Mouse (Mus musculus) forebrain, embryonic 10.5 days (tissue): Measurements from ENCODE around the gene Golga4. TPM values are rescaled to one million over a fixed set of nuclear protein-coding genes. Genes with fewer than 3 reads are reported as not detected.

Experiments used
- DNase-seq: peaks from one replicate; pipeline ENCODE4 v3.0.0-alpha.2; 2017; ENCODE audit warnings: low spot score; ENCODE audit errors: extremely low spot score
- H3K27ac ChIP-seq: fragments of 300-500 bp; sonication (generic); 2 replicates; pipeline ENCODE4 v1.5.1; 2016; ENCODE audit warnings: mild to moderate bottlenecking
- H3K27me3 ChIP-seq: fragments of 300-500 bp; sonication (generic); 2 replicates; pipeline ENCODE4 v1.6.1; 2016; ENCODE audit warnings: mild to moderate bottlenecking; ENCODE audit not compliant: poor library complexity, severe bottlenecking
- H3K36me3 ChIP-seq: fragments of 300-500 bp; sonication (generic); replicated peaks from 2 replicates; pipeline ENCODE4 v1.6.1; 2016; ENCODE audit warnings: mild to moderate bottlenecking, moderate library complexity
- H3K4me1 ChIP-seq: fragments of 300-500 bp; sonication (generic); 2 replicates; pipeline ENCODE4 v1.6.1; 2016
- H3K4me3 ChIP-seq: fragments of 300-500 bp; sonication (generic); 2 replicates; pipeline ENCODE4 v1.5.1; 2016; ENCODE audit warnings: mild to moderate bottlenecking, moderate library complexity
- H3K9me3 ChIP-seq: fragments of 300-500 bp; sonication (generic); 2 replicates; pipeline ENCODE4 v1.6.1; 2016; ENCODE audit warnings: mild to moderate bottlenecking, moderate library complexity
- WGBS: fragments of 180-500 bp; shearing (Covaris S2); methylation state at CpG from one replicate; pipeline ENCODE4 v1.1.7; 2016; 5-methylcytosine and 5-hydroxymethylcytosine counted together
- polyA plus RNA-seq: library from polyadenylated mRNA; unstranded; fragments of >200 nt; fragmentation: Nextera tagmentation; extraction: Ambion mirVana; gene quantifications from 2 replicates; pipeline ENCODE4 v1.2.1, GENCODE M21; 2016

Gene Golga4
- polyA plus RNA-seq, 1 experiment from 2014 or later = 42.1 TPM

- H3K27ac ChIP-seq = no peak overlapping the region
- H3K9me3 ChIP-seq = no peaks in the 10 kb centered on the region
- 92% methylated on average over 9 of the region's 9 CpGs for WGBS
- H3K27me3 ChIP-seq = no peaks in the 10 kb centered on the region
- peaks cover 97% of the 10 kb centered on the region for H3K36me3 ChIP-seq
- H3K4me3 ChIP-seq = no peak overlapping the region
- no peak for DNase-seq
- H3K4me1 ChIP-seq = no peaks in the 10 kb centered on the region
Measured at GRCm38 (mm10) chr9:118537463-118538339, 31.6 kb downstream of the Golga4 start.

- no peak overlapping the region for H3K27ac ChIP-seq
- no peaks in the 10 kb centered on the region for H3K27me3 ChIP-seq
- WGBS = 94% methylated on average over 8 of the region's 8 CpGs
Measured at GRCm38 (mm10) chr9:118541851-118542250, 35.8 kb downstream of the Golga4 start.

GRCm38 (mm10) chr9:118545146-118545545, 39.1 kb downstream of the Golga4 start:
- WGBS = 87% methylated on average over 6 of the region's 6 CpGs
- Histone ChIP-seq H3K4me3 (no peak overlapping the region), H3K36me3 (peaks cover 83% of the 10 kb centered on the region), H3K27ac (no peak overlapping the region), H3K27me3 (no peaks in the 10 kb centered on the region), H3K4me1 (no peaks in the 10 kb centered on the region), H3K9me3 (no peaks in the 10 kb centered on the region)
- DNase-seq = no peak

More at GRCm38 (mm10) chr9:118541851-118542250, 35.8 kb downstream of the Golga4 start:
- Histone ChIP-seq H3K9me3 (no peaks in the 10 kb centered on the region), H3K36me3 (peaks cover 87% of the 10 kb centered on the region), H3K4me3 (no peak overlapping the region), H3K4me1 (no peaks in the 10 kb centered on the region)
- DNase-seq = no peak

GRCm38 (mm10) chr9:118548651-118549050, 42.6 kb downstream of the Golga4 start:
- no peaks in the 10 kb centered on the region for H3K27me3 ChIP-seq
- no peak overlapping the region for H3K4me3 ChIP-seq
- no peaks in the 10 kb centered on the region for H3K4me1 ChIP-seq
- H3K27ac ChIP-seq = no peak overlapping the region
- DNase-seq = no peak
- no peaks in the 10 kb centered on the region for H3K9me3 ChIP-seq
- 95% methylated on average over 12 of the region's 12 CpGs for WGBS
- H3K36me3 ChIP-seq = peaks cover 87% of the 10 kb centered on the region

GRCm38 (mm10) chr9:118556951-118557780, 51.1 kb downstream of the Golga4 start:
- Histone ChIP-seq H3K4me3 (no peak overlapping the region), H3K4me1 (no peaks in the 10 kb centered on the region), H3K27me3 (no peaks in the 10 kb centered on the region), H3K27ac (no peak overlapping the region), H3K36me3 (peaks cover 96% of the 10 kb centered on the region), H3K9me3 (no peaks in the 10 kb centered on the region)
- DNase-seq = no peak
- 90% methylated on average over 24 of the region's 24 CpGs for WGBS

GRCm38 (mm10) chr9:118563356-118563755, 57.3 kb downstream of the Golga4 start:
- no peak overlapping the region for H3K27ac ChIP-seq
- WGBS = 96% methylated on average over 11 of the region's 11 CpGs
- no peaks in the 10 kb centered on the region for H3K27me3 ChIP-seq
- DNase-seq = no peak
- H3K4me3 ChIP-seq = no peak overlapping the region
- no peaks in the 10 kb centered on the region for H3K9me3 ChIP-seq
- H3K36me3 ChIP-seq = peaks cover 99% of the 10 kb centered on the region
- no peaks in the 10 kb centered on the region for H3K4me1 ChIP-seq

GRCm38 (mm10) chr9:118563866-118564265, 57.8 kb downstream of the Golga4 start:
- Histone ChIP-seq H3K27ac (no peak overlapping the region), H3K4me1 (no peaks in the 10 kb centered on the region), H3K9me3 (no peaks in the 10 kb centered on the region), H3K27me3 (no peaks in the 10 kb centered on the region), H3K4me3 (no peak overlapping the region), H3K36me3 (peaks cover 97% of the 10 kb centered on the region)
- WGBS = 92% methylated on average over 7 of the region's 7 CpGs
- DNase-seq = no peak

GRCm38 (mm10) chr9:118564696-118565095, 58.6 kb downstream of the Golga4 start:
- DNase-seq = no peak
- Histone ChIP-seq H3K27ac (no peak overlapping the region), H3K4me1 (no peaks in the 10 kb centered on the region), H3K4me3 (no peak overlapping the region), H3K9me3 (no peaks in the 10 kb centered on the region), H3K36me3 (peaks cover 97% of the 10 kb centered on the region), H3K27me3 (no peaks in the 10 kb centered on the region)
- 91% methylated on average over 16 of the region's 16 CpGs for WGBS

GRCm38 (mm10) chr9:118569328-118569727, 63.3 kb downstream of the Golga4 start:
- peaks cover 95% of the 10 kb centered on the region for H3K36me3 ChIP-seq
- no peaks in the 10 kb centered on the region for H3K9me3 ChIP-seq
- WGBS = 92% methylated on average over 6 of the region's 6 CpGs
- DNase-seq = no peak
- H3K4me3 ChIP-seq = no peak overlapping the region
- H3K27me3 ChIP-seq = no peaks in the 10 kb centered on the region
- H3K27ac ChIP-seq = no peak overlapping the region
- H3K4me1 ChIP-seq = no peaks in the 10 kb centered on the region

- peaks cover 95% of the 10 kb centered on the region for H3K36me3 ChIP-seq
- 80% methylated on average over 4 of the region's 4 CpGs for WGBS
- no peaks in the 10 kb centered on the region for H3K9me3 ChIP-seq
- no peak overlapping the region for H3K4me3 ChIP-seq
- no peaks in the 10 kb centered on the region for H3K4me1 ChIP-seq
- H3K27me3 ChIP-seq = no peaks in the 10 kb centered on the region
- H3K27ac ChIP-seq = no peak overlapping the region
- DNase-seq = no peak
Measured at GRCm38 (mm10) chr9:118570865-118571264, 64.8 kb downstream of the Golga4 start.

- Histone ChIP-seq H3K36me3 (peaks cover 95% of the 10 kb centered on the region), H3K27ac (no peak overlapping the region), H3K4me3 (no peak overlapping the region), H3K27me3 (no peaks in the 10 kb centered on the region), H3K4me1 (no peaks in the 10 kb centered on the region), H3K9me3 (no peaks in the 10 kb centered on the region)
- 87% methylated on average over 4 of the region's 4 CpGs for WGBS
- no peak for DNase-seq
Measured at GRCm38 (mm10) chr9:118571701-118572100, 65.6 kb downstream of the Golga4 start.

GRCm38 (mm10) chr9:118574911-118575310, 68.8 kb downstream of the Golga4 start:
- WGBS = 94% methylated on average over 5 of the region's 5 CpGs

GRCm38 (mm10) chr9:118580371-118580770, 74.3 kb downstream of the Golga4 start:
- WGBS = 77% methylated on average over 6 of the region's 6 CpGs
- DNase-seq = no peak
- Histone ChIP-seq H3K4me1 (peaks cover 9% of the 10 kb centered on the region; the same call in 1 of the 2 replicates), H3K9me3 (no peaks in the 10 kb centered on the region), H3K36me3 (peaks cover 80% of the 10 kb centered on the region), H3K27ac (no peak overlapping the region), H3K4me3 (no peak overlapping the region), H3K27me3 (no peaks in the 10 kb centered on the region)

More at GRCm38 (mm10) chr9:118574911-118575310, 68.8 kb downstream of the Golga4 start:
- Histone ChIP-seq H3K9me3 (no peaks in the 10 kb centered on the region), H3K27ac (no peak overlapping the region), H3K4me3 (no peak overlapping the region), H3K36me3 (peaks cover 97% of the 10 kb centered on the region), H3K27me3 (no peaks in the 10 kb centered on the region), H3K4me1 (no peaks in the 10 kb centered on the region)
- DNase-seq = no peak
